Mouse (Mus musculus): Measurements from ENCODE around the gene Baiap2. TPM values are rescaled to one million over a fixed set of nuclear protein-coding genes. Genes with fewer than 3 reads are reported as not detected.

Gene Baiap2
- polyA plus RNA-seq, 1 experiment from 2014 or later: 9.7 TPM

DNA sequence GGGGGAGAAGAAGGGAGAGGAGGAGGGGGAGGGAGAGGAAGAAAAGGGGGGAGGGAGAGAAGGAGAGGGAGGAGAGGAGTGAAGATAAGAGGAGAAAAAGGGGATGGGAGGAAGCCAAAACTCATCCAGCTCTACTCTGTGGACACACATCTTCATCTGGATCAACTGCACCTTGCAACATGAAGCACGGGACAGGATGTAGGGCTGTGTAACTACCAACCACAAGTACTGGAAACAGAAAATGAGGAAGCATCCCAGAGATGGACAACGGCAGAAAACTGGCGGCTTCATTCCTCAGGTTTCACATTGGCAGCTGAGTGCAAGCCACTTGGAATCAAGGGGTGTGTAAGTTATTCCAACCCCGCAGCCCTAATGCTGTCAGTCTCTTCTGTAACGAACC, 92.2 kb downstream of the Baiap2 start:
- Histone ChIP-seq H3K4me1 (replicated peaks; ENCODE audit: control insufficient read depth, insufficient read depth, low read length) (peaks cover 5% of the 10 kb centered on the region), H3K27me3 (replicated peaks; ENCODE audit: control insufficient read depth, insufficient read depth, low read length) (no peaks in the 10 kb centered on the region), H3K27ac (ENCODE audit: low read depth, low read length) (no peak overlapping the region), H3K4me2 (no peak overlapping the region), H3K9ac (ENCODE audit: low read depth, low read length) (no peak overlapping the region), H3K4me3 (ENCODE audit: low read depth, low read length) (no peak overlapping the region), H3K36me3 (ENCODE audit: control insufficient read depth, insufficient read depth, low read length) (no peaks in the 10 kb centered on the region), H3K9me3 (ENCODE audit: control insufficient read depth, low read length) (0 out of 2 replicates have a peak, but pooled peaks cover 3% of the 10 kb centered on the region)
- ATAC-seq (replicated peaks; ENCODE audit: low FRiP score) (no peak), DNase-seq (ENCODE audit: low spot score) (no peak)
- 39% methylated on average over 5 of the region's 5 CpGs for WGBS

DNA sequence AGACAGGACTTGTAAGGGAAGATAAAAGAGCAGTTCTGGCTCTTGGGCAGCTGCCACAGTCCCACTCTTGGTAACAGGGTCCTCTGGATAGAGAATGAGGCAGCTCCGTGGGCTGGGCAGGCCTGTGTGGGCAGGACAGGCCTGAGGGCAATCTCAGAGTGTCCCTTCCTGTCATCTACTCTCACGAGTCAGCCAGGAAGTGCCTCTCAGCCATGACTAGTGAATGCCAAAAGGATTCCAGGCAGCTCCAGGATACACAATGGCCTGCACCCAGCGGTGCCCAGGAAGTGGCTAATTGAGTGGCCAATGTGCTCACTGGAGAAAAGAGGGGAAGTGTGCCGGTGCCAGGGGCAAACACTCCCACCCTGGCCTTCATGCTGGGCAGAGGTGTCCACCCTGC, 97.0 kb downstream of the Baiap2 start:
- Histone ChIP-seq H3K4me3 (ENCODE audit: low read depth, low read length) (no peak overlapping the region), H3K9me3 (ENCODE audit: control insufficient read depth, low read length) (0 out of 2 replicates have a peak, but pooled peaks cover 3% of the 10 kb centered on the region), H3K27me3 (replicated peaks; ENCODE audit: control insufficient read depth, insufficient read depth, low read length) (no peaks in the 10 kb centered on the region), H3K9ac (ENCODE audit: low read depth, low read length) (no peak overlapping the region), H3K36me3 (ENCODE audit: control insufficient read depth, insufficient read depth, low read length) (no peaks in the 10 kb centered on the region), H3K4me1 (replicated peaks; ENCODE audit: control insufficient read depth, insufficient read depth, low read length) (peaks cover 17% of the 10 kb centered on the region), H3K4me2 (no peak overlapping the region), H3K27ac (ENCODE audit: low read depth, low read length) (no peak overlapping the region)
- DNase-seq (ENCODE audit: low spot score) (no peak), ATAC-seq (replicated peaks; ENCODE audit: low FRiP score) (no peak)
- WGBS: 35% methylated on average over 4 of the region's 4 CpGs

DNA sequence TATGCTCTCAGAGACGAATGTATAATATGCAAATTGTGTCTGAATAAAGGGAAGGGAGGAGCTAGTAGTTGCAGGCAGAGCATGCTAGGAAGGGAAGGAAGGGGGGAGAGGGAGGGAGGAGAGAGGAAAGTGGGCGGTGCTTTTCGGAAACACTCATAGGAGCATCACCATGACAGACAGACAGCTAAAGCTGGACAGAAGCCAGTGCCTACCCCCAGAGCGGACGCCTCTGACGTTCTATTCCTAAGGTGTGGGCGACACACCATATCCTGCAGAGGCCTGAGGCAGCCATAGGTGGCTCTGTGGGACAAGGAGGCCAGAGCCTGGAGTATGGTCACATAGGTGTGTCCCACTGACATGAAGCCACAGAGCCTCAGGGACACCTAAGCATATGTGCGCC, 97.9 kb downstream of the Baiap2 start:
- ATAC-seq (replicated peaks; ENCODE audit: low FRiP score) (no peak), DNase-seq (ENCODE audit: low spot score) (no peak)
- Histone ChIP-seq H3K27me3 (replicated peaks; ENCODE audit: control insufficient read depth, insufficient read depth, low read length) (peaks cover 5% of the 10 kb centered on the region; the same call in 1 of the 2 replicates), H3K4me1 (replicated peaks; ENCODE audit: control insufficient read depth, insufficient read depth, low read length) (peaks cover 17% of the 10 kb centered on the region), H3K4me3 (ENCODE audit: low read depth, low read length) (no peak overlapping the region), H3K4me2 (no peak overlapping the region), H3K9ac (ENCODE audit: low read depth, low read length) (no peak overlapping the region), H3K36me3 (ENCODE audit: control insufficient read depth, insufficient read depth, low read length) (no peaks in the 10 kb centered on the region), H3K9me3 (ENCODE audit: control insufficient read depth, low read length) (0 out of 2 replicates have a peak, but pooled peaks cover 3% of the 10 kb centered on the region), H3K27ac (ENCODE audit: low read depth, low read length) (no peak overlapping the region)
- WGBS: 49% methylated on average over 8 of the region's 8 CpGs

DNA sequence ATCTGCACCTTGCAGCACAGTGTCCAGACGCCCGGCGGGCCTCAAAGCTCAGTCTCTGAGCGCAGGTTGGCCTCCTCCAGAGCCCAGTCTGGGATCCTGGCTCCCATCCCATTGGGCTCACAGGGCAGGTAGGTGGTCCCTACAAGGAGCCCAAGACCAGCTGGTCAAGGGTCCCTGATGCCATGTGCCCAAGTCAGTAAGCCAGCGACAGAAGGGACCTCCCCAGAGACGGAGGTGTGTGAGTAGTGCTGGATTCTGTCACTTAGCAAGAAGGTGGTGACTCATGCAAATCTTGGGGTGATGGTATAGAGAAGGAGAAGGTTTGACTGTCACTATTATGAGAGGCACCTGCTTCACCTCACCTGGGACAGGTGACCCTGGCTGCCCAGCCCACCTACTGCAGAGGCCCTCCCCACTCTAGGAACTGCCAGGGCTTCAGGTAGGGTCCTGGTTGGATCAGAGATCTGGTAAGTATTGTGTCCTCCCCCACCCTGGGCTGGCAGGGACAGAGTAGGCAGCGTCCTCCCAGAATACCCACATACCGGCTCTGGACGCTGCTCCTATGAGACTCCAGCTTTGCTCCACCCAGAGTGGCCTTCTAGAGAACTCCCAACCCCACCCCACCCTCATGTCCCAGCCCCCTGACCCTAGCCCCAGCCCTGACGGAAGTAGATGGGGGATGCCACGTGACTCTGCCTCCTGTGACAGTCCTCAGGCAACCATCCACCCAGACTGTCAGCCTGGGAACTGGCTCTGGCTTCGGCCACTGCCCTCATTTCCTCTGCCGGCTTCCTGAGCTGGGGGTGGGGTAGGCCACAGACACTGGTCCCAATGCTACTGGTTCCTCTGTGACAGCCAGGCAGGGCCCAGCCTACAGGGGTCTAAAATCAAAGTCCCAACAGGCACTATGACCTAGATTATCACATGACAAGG, 98.9 kb downstream of the Baiap2 start:
- Histone ChIP-seq H3K4me3 (ENCODE audit: low read depth, low read length) (0 out of 2 replicates have a peak overlapping the region, but pooled peaks have one; percentile 20), H3K27me3 (replicated peaks; ENCODE audit: control insufficient read depth, insufficient read depth, low read length) (peaks cover 15% of the 10 kb centered on the region), H3K4me1 (replicated peaks; ENCODE audit: control insufficient read depth, insufficient read depth, low read length) (peaks cover 17% of the 10 kb centered on the region), H3K9ac (ENCODE audit: low read depth, low read length) (no peak overlapping the region), H3K27ac (ENCODE audit: low read depth, low read length) (peak overlapping the region; percentile 71), H3K36me3 (ENCODE audit: control insufficient read depth, insufficient read depth, low read length) (no peaks in the 10 kb centered on the region), H3K4me2 (peak overlapping the region; percentile 31; the same call in 1 of the 2 replicates), H3K9me3 (ENCODE audit: control insufficient read depth, low read length) (no peaks in the 10 kb centered on the region)
- 45% methylated on average over 13 of the region's 13 CpGs for WGBS
- ATAC-seq (replicated peaks; ENCODE audit: low FRiP score) (peak; percentile 67), DNase-seq (ENCODE audit: low spot score) (no peak)

DNA sequence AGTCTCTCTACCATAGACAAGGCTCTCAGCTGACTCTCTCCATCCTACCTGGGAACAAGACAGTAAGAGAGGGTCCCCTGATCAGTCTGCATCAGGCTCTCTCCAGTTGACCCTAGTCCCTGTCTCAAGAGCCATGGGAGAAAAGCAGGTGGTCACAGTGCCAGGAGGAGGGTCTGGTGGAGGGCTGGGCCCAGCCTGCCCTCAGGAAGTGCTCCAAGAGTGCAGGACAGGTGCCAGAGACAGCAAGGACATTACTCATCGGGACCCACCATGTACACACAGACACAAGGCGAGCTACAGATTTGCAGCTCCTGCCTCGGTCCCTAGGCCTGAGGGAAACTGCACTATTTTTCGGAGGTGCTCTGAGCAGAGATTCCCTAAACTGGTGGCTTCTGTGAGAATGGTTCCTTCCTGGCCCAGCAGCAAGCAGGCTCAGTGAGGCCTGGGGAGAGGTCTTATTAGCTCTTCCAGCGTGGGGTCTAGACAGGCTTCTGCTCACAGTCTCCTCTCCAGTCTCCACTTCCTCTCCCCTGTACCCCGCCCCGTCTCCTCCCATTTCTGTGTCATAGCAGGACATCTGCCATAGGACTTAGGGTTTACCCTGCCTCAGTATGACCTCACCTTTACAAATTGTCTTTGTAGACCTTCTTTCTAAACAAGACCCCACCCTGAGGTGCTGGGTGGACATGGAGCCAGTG, 99.7 kb downstream of the Baiap2 start:
- no peak overlapping the region for H3K4me3 ChIP-seq (ENCODE audit: low read depth, low read length)
- DNase-seq (ENCODE audit: low spot score) (no peak), ATAC-seq (replicated peaks; ENCODE audit: low FRiP score) (no peak)
- peak overlapping the region; percentile 25; the same call in 1 of the 2 replicates for H3K4me2 ChIP-seq
- H3K27me3 ChIP-seq (replicated peaks; ENCODE audit: control insufficient read depth, insufficient read depth, low read length): peaks cover 23% of the 10 kb centered on the region
- no peak overlapping the region for H3K9ac ChIP-seq (ENCODE audit: low read depth, low read length)
- no peaks in the 10 kb centered on the region for H3K9me3 ChIP-seq (ENCODE audit: control insufficient read depth, low read length)
- peak overlapping the region; percentile 71 for H3K27ac ChIP-seq (ENCODE audit: low read depth, low read length)
- no peaks in the 10 kb centered on the region for H3K36me3 ChIP-seq (ENCODE audit: control insufficient read depth, insufficient read depth, low read length)
- H3K4me1 ChIP-seq (replicated peaks; ENCODE audit: control insufficient read depth, insufficient read depth, low read length): peaks cover 20% of the 10 kb centered on the region
- WGBS: 51% methylated on average over 7 of the region's 7 CpGs

DNA sequence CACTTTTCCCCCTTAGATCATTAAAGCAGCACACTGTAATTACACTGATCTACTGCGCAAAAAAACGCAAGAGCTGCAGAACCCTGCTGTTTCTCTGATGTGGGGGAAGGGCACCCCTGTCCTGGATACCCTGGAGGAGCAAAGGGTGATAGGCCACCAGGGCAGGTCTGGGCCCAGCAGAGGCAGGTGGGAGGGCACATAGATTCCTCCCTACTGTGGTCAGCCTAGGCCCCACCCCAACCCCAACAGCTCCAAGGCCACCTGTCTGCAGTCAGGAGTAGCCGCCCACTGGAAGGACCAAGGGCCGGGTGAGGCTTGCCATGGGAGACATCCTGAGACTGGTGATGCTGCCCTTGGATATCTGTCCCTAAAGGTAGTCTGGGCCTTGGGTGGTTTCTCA, 102.8 kb downstream of the Baiap2 start:
- DNase-seq (ENCODE audit: low spot score): no peak
- no peaks in the 10 kb centered on the region for H3K9me3 ChIP-seq (ENCODE audit: control insufficient read depth, low read length)
- H3K27ac ChIP-seq (ENCODE audit: low read depth, low read length): no peak overlapping the region
- H3K27me3 ChIP-seq (replicated peaks; ENCODE audit: control insufficient read depth, insufficient read depth, low read length): peaks cover 47% of the 10 kb centered on the region
- H3K4me2 ChIP-seq: no peak overlapping the region
- no peak overlapping the region for H3K9ac ChIP-seq (ENCODE audit: low read depth, low read length)
- 72% methylated on average over 4 of the region's 4 CpGs for WGBS
- peaks cover 20% of the 10 kb centered on the region for H3K4me1 ChIP-seq (replicated peaks; ENCODE audit: control insufficient read depth, insufficient read depth, low read length)
- H3K36me3 ChIP-seq (ENCODE audit: control insufficient read depth, insufficient read depth, low read length): no peaks in the 10 kb centered on the region
- ATAC-seq (replicated peaks; ENCODE audit: low FRiP score): no peak
- H3K4me3 ChIP-seq (ENCODE audit: low read depth, low read length): no peak overlapping the region

DNA sequence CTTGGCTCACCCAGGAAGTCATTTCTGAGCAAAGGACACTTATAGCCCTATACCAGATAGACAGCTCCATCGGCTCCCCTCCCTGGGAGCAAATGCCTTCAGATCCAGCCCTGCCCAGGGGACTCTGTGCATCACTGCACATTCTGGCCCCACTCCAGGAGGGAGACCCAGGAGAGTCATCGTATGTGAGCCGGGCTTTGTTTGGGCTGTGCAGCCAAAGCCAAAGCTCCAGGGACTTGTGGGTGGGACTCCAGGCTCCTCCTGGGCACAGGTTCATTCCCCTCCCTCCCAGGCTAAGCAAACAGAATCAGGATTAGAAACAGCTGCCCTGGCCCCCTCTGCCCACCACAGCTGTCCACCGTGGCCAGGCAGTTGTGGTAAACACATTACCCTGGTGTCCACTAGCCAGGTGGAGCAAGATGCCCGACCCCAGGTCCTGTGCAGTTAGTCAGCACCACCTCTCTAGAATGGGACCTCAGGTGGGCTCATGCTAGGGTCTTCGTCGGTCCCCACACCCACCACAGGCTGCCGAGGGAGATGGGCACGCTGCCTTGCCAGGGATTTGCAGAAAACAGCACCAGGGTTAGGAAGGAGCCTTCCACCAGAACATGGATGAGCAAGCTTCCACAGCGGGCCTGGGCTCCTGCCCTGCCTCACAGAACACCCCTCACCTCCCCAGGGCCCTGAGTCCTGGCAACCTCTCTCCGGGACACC, 103.4 kb downstream of the Baiap2 start:
- peak overlapping the region; percentile 48; the same call in 1 of the 2 replicates for H3K4me3 ChIP-seq (ENCODE audit: low read depth, low read length)
- H3K4me1 ChIP-seq (replicated peaks; ENCODE audit: control insufficient read depth, insufficient read depth, low read length): peaks cover 20% of the 10 kb centered on the region
- peak overlapping the region; percentile 72 for H3K4me2 ChIP-seq
- no peaks in the 10 kb centered on the region for H3K9me3 ChIP-seq (ENCODE audit: control insufficient read depth, low read length)
- 59% methylated on average over 11 of the region's 11 CpGs for WGBS
- H3K9ac ChIP-seq (ENCODE audit: low read depth, low read length): no peak overlapping the region
- no peaks in the 10 kb centered on the region for H3K36me3 ChIP-seq (ENCODE audit: control insufficient read depth, insufficient read depth, low read length)
- no peak overlapping the region for H3K27ac ChIP-seq (ENCODE audit: low read depth, low read length)
- peaks cover 47% of the 10 kb centered on the region for H3K27me3 ChIP-seq (replicated peaks; ENCODE audit: control insufficient read depth, insufficient read depth, low read length)
- DNase-seq (ENCODE audit: low spot score) (no peak), ATAC-seq (replicated peaks; ENCODE audit: low FRiP score) (no peak)

DNA sequence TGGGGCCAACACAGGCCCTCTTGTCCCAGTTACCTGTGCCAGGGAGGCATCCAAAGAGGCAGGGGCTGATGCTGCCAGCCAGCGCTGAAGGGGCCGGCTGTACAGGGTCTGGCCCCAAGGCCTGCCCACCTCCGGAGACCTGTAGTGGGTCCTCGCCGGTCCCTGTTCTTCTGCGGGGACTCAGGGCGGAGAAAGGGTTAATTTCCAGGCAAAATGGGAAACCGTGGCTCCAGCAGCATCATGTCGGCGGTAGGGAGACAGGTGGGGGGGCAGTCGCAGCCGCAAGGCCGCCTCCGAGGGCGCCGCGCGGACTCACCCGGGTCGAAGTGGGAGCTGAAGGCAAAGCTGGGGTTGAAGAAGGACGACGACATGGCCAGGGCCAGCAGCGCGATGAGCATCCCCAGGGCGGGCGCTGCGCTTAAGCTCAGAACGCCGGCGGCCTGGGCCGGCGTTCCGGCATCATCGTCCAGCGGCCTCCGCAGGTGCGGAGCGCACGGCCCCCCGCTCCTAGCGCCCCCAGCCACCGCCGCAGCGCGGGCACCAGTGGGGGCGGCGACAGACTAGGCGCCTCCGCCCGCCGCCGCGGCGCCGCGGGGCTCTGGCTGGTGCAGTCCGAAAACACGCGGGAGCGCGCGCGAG, 104.1 kb downstream of the Baiap2 start, which contains the start of gene Aatk:
Gene Aatk (minus strand): TSS at position 615 of the 639 bp plus-strand sequence.
- no peak for ATAC-seq (replicated peaks; ENCODE audit: low FRiP score)
- H3K27ac ChIP-seq (ENCODE audit: low read depth, low read length): no peak within 1 kb of the TSS
- H3K9me3 ChIP-seq (ENCODE audit: control insufficient read depth, low read length): no peaks in the 10 kb centered on the region
- peak within 1 kb of the TSS; percentile 72 for H3K4me2 ChIP-seq
- WGBS: 2% methylated on average over 59 of the region's 63 CpGs
- H3K27me3 ChIP-seq (replicated peaks; ENCODE audit: control insufficient read depth, insufficient read depth, low read length): peaks cover 47% of the 10 kb centered on the region
- peak within 1 kb of the TSS; percentile 48 for H3K4me3 ChIP-seq (ENCODE audit: low read depth, low read length)
- DNase-seq (ENCODE audit: low spot score): no peak
- H3K4me1 ChIP-seq (replicated peaks; ENCODE audit: control insufficient read depth, insufficient read depth, low read length): peaks cover 16% of the 10 kb centered on the region
- no peak within 1 kb of the TSS for H3K9ac ChIP-seq (ENCODE audit: low read depth, low read length)
- no peaks in the 10 kb centered on the region for H3K36me3 ChIP-seq (ENCODE audit: control insufficient read depth, insufficient read depth, low read length)
